ENCODE assay signal across 30 mouse cellular contexts in the genomic region with DNA sequence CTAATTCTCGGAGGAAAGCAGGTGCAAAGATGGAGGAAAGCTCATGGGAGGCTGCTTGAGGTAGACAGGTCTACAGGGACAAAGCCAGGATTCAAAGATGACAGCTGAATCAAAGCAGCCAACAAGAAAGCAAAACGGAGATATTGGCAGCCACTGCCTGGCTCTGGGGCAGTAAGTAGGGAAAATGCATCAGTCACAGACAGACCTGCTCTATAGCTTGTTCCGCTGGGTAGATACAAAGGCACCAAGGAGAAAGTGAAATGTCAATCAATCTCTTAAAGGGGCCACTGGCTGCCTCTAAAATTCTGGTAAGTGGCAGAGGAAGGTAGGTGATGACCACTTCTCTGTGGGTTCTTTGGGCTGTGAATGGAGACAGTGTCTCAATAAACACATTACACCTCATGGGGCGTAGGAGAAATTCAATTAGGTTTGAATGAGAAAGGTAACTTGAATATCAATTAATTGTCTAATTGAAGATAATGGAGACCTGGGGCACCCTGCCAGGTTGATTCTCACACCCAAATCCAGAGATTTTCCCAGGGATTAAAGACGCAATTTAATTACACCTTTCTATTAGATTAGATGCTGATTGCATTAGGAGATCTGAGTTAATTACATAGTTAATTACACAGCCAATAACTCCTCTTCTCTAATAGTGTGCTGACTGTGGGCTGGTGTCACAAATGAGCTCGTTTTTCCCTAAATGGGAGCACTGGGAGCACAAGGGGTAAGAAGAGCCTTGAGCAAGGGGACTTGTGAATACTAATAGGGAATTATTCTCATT.
A peak's percentile ranks its signal among the peaks of the same experiment; 100 is the strongest.
DNase-seq lines count a peak whose midpoint lies in the region; ATAC-seq and TF ChIP-seq lines count a peak whose summit lies in the region.
"Had no signal": no experiment of that assay in that cellular context is flagged by ENCODE, and none has a peak within 500 bp of the region (broad histone marks: within the 10 kb centered on the region; RNA-seq: fewer than 3 reads in every experiment).

No protein-coding gene starts in this region.

- 0 out of 2 replicates have a peak, but pooled peaks cover 5% of the 10 kb centered on the region for H3K27me3 ChIP-seq in forebrain, embryonic 14.5 days (replicated peaks; ENCODE audit: control insufficient read depth, insufficient read depth, low read length)
- H3K27me3 ChIP-seq in forebrain, postnatal 0 days (ENCODE audit: insufficient read depth, low read length): no peaks in the 10 kb centered on the region
- no peaks in the 10 kb centered on the region for H3K27me3 ChIP-seq in midbrain, embryonic 14.5 days (ENCODE audit: control insufficient read depth, insufficient read depth, low read length)
- H3K27me3 ChIP-seq in midbrain, embryonic 11.5 days (ENCODE audit: control insufficient read depth, insufficient read depth, low read length): no peaks in the 10 kb centered on the region
- H3K27me3 ChIP-seq in hindbrain, embryonic 15.5 days: no peaks in the 10 kb centered on the region
- no peaks in the 10 kb centered on the region for H3K27me3 ChIP-seq in neural tube, embryonic 13.5 days
- H3K27me3 ChIP-seq: limb, embryonic 15.5 days; liver, embryonic 13.5 days had no signal

- peaks cover 7% of the 10 kb centered on the region for H3K4me1 ChIP-seq in forebrain, embryonic 14.5 days (ENCODE audit: control insufficient read depth, insufficient read depth, low read length)
- peaks cover 4% of the 10 kb centered on the region; the same call in 1 of the 2 replicates for H3K4me1 ChIP-seq in forebrain, postnatal 0 days (ENCODE audit: insufficient read depth)
- H3K4me1 ChIP-seq in midbrain, embryonic 14.5 days (ENCODE audit: control insufficient read depth, insufficient read depth, low read length): 0 out of 2 replicates have a peak, but pooled peaks cover 8% of the 10 kb centered on the region
- no peaks in the 10 kb centered on the region for H3K4me1 ChIP-seq in midbrain, embryonic 11.5 days (ENCODE audit: control insufficient read depth, insufficient read depth, low read length)
- H3K4me1 ChIP-seq in hindbrain, embryonic 15.5 days (replicated peaks): peaks cover 11% of the 10 kb centered on the region
- peaks cover 7% of the 10 kb centered on the region; the same call in 1 of the 2 replicates for H3K4me1 ChIP-seq in neural tube, embryonic 13.5 days (replicated peaks)
- H3K4me1 ChIP-seq: limb, embryonic 10.5 days; limb, embryonic 15.5 days; liver, embryonic 13.5 days had no signal

- WGBS in forebrain, embryonic 14.5 days: 12% methylated on average over 6 of the region's 6 CpGs
- 18% methylated on average over 6 of the region's 6 CpGs for WGBS in forebrain, postnatal 0 days
- 40% methylated on average over 6 of the region's 6 CpGs for WGBS in midbrain, embryonic 14.5 days
- 53% methylated on average over 6 of the region's 6 CpGs for WGBS in midbrain, embryonic 11.5 days
- WGBS in hindbrain, embryonic 15.5 days: 34% methylated on average over 6 of the region's 6 CpGs
- 40% methylated on average over 6 of the region's 6 CpGs for WGBS in neural tube, embryonic 13.5 days

- TF ChIP-seq CTCF in forebrain, postnatal 0 days (IDR thresholded peaks at IDR 0.05; ENCODE audit: low read depth): no peak

- H3K9me3 ChIP-seq in forebrain, embryonic 14.5 days (replicated peaks; ENCODE audit: control insufficient read depth, low read length): no peaks in the 10 kb centered on the region
- H3K9me3 ChIP-seq in forebrain, postnatal 0 days (ENCODE audit: low read length): no peaks in the 10 kb centered on the region
- H3K9me3 ChIP-seq in midbrain, embryonic 14.5 days (ENCODE audit: control insufficient read depth, low read length): no peaks in the 10 kb centered on the region
- no peaks in the 10 kb centered on the region for H3K9me3 ChIP-seq in midbrain, embryonic 11.5 days (ENCODE audit: control insufficient read depth, low read length)
- H3K9me3 ChIP-seq in hindbrain, embryonic 15.5 days: no peaks in the 10 kb centered on the region
- H3K9me3 ChIP-seq in neural tube, embryonic 13.5 days: no peaks in the 10 kb centered on the region
- H3K9me3 ChIP-seq: limb, embryonic 10.5 days; limb, embryonic 15.5 days; liver, embryonic 13.5 days had no signal

- H3K4me3 ChIP-seq in forebrain, embryonic 14.5 days (ENCODE audit: low read depth, low read length): no peak overlapping the region
- H3K4me3 ChIP-seq in forebrain, postnatal 0 days (ENCODE audit: low read depth, low read length): no peak overlapping the region
- no peak overlapping the region for H3K4me3 ChIP-seq in midbrain, embryonic 14.5 days (replicated peaks; ENCODE audit: low read depth, low read length)
- no peak overlapping the region for H3K4me3 ChIP-seq in midbrain, embryonic 11.5 days (ENCODE audit: low read depth, low read length)
- H3K4me3 ChIP-seq in hindbrain, embryonic 15.5 days: no peak overlapping the region
- no peak overlapping the region for H3K4me3 ChIP-seq in neural tube, embryonic 13.5 days
- H3K4me3 ChIP-seq: gastrocnemius, adult 2 months; limb, embryonic 10.5 days; limb, embryonic 15.5 days; liver, embryonic 13.5 days had no signal

- peak; percentile 54 for DNase-seq in forebrain, embryonic 14.5 days (ENCODE audit: low spot score)
- DNase-seq in forebrain, postnatal 0 days: no peak
- DNase-seq in midbrain, embryonic 14.5 days: no peak
- DNase-seq in midbrain, embryonic 11.5 days (ENCODE audit: low spot score, missing footprints): no peak
- DNase-seq in embryo, embryonic 10 days (ENCODE audit: low spot score): no peak
- DNase-seq: adrenal gland, postnatal 25 days; cerebellum, adult 8-10 months; cerebellum, postnatal 25 days; gastrocnemius, adult 2 months; gastrocnemius, postnatal 36 days; heart, adult 18-20 months; heart, postnatal 36 days; kidney, adult 11 months; kidney, postnatal 14 days; layer of hippocampus, adult 9-11 months; liver, embryonic 13.5 days; lung, adult 18-20 months; lung, postnatal 10 days; right cerebral cortex, postnatal 4 days; thymus, adult 18-20 months; thymus, postnatal 36 days had no signal

- no peaks in the 10 kb centered on the region for H3K36me3 ChIP-seq in forebrain, embryonic 14.5 days (ENCODE audit: control insufficient read depth, insufficient read depth, low read length)
- H3K36me3 ChIP-seq in forebrain, postnatal 0 days (ENCODE audit: insufficient read depth): no peaks in the 10 kb centered on the region
- H3K36me3 ChIP-seq in midbrain, embryonic 14.5 days (ENCODE audit: control insufficient read depth, insufficient read depth, low read length): no peaks in the 10 kb centered on the region
- H3K36me3 ChIP-seq in midbrain, embryonic 11.5 days (ENCODE audit: control insufficient read depth, insufficient read depth, low read length): no peaks in the 10 kb centered on the region
- no peaks in the 10 kb centered on the region for H3K36me3 ChIP-seq in hindbrain, embryonic 15.5 days
- H3K36me3 ChIP-seq in neural tube, embryonic 13.5 days: no peaks in the 10 kb centered on the region
- H3K36me3 ChIP-seq: limb, embryonic 10.5 days; limb, embryonic 15.5 days; liver, embryonic 13.5 days had no signal

- no peak overlapping the region for H3K27ac ChIP-seq in forebrain, embryonic 14.5 days (ENCODE audit: low read depth, low read length)
- H3K27ac ChIP-seq in forebrain, postnatal 0 days (ENCODE audit: low read depth, low read length): no peak overlapping the region
- peak overlapping the region; percentile 6; the same call in 1 of the 2 replicates for H3K27ac ChIP-seq in midbrain, embryonic 14.5 days (replicated peaks; ENCODE audit: low read depth, low read length)
- H3K27ac ChIP-seq in midbrain, embryonic 11.5 days (ENCODE audit: low read depth, low read length): no peak overlapping the region
- peak overlapping the region; percentile 59; the same call in 1 of the 2 replicates for H3K27ac ChIP-seq in hindbrain, embryonic 15.5 days (replicated peaks)
- H3K27ac ChIP-seq in neural tube, embryonic 13.5 days (replicated peaks): peak overlapping the region; percentile 57
- H3K27ac ChIP-seq: gastrocnemius, adult 2 months; limb, embryonic 10.5 days; limb, embryonic 15.5 days; liver, embryonic 13.5 days; macrophage; stomach, postnatal 0 days had no signal

- peak; percentile 65 for ATAC-seq in forebrain, embryonic 14.5 days
- no peak for ATAC-seq in forebrain, postnatal 0 days
- no peak; the same call in 1 of the 2 replicates for ATAC-seq in midbrain, embryonic 14.5 days (ENCODE audit: low FRiP score, low TSS enrichment)
- no peak for ATAC-seq in midbrain, embryonic 11.5 days (ENCODE audit: low FRiP score)
- ATAC-seq in hindbrain, embryonic 15.5 days (ENCODE audit: low FRiP score, low read depth): peak; percentile 48; the same call in 1 of the 2 replicates
- peak; percentile 95 for ATAC-seq in neural tube, embryonic 13.5 days (ENCODE audit: low read depth)
- ATAC-seq: CD4-positive, CD25-positive, alpha-beta regulatory T cell, adult 4 months; inflammation-experienced regulatory T-cells, adult 6 months had no signal

- no peak overlapping the region for H3K9ac ChIP-seq in forebrain, embryonic 14.5 days (ENCODE audit: low read length)
- no peak overlapping the region for H3K9ac ChIP-seq in forebrain, postnatal 0 days
- no peak overlapping the region for H3K9ac ChIP-seq in midbrain, embryonic 14.5 days (replicated peaks; ENCODE audit: low read length)
- no peak overlapping the region for H3K9ac ChIP-seq in midbrain, embryonic 11.5 days (ENCODE audit: low read length)
- no peak overlapping the region for H3K9ac ChIP-seq in hindbrain, embryonic 15.5 days
- no peak overlapping the region for H3K9ac ChIP-seq in neural tube, embryonic 13.5 days
- H3K9ac ChIP-seq: limb, embryonic 15.5 days; liver, embryonic 13.5 days had no signal

- no peak overlapping the region for H3K4me2 ChIP-seq in forebrain, embryonic 14.5 days (ENCODE audit: low read length)
- no peak overlapping the region for H3K4me2 ChIP-seq in forebrain, postnatal 0 days (ENCODE audit: low read depth)
- no peak overlapping the region for H3K4me2 ChIP-seq in midbrain, embryonic 14.5 days (ENCODE audit: low read length)
- H3K4me2 ChIP-seq in midbrain, embryonic 11.5 days: no peak overlapping the region
- no peak overlapping the region for H3K4me2 ChIP-seq in hindbrain, embryonic 15.5 days
- H3K4me2 ChIP-seq in neural tube, embryonic 13.5 days: no peak overlapping the region
- H3K4me2 ChIP-seq: heart, embryonic 11.5 days; limb, embryonic 15.5 days; liver, embryonic 13.5 days had no signal

Comparison
In these comparisons a context has a peak if more than half of its experiments do, and no peak if none do; other contexts are left out.
1. ATAC-seq: peak in forebrain, embryonic 14.5 days (single experiment), hindbrain, embryonic 15.5 days (single experiment) and neural tube, embryonic 13.5 days (single experiment); none in forebrain, postnatal 0 days (single experiment), midbrain, embryonic 14.5 days (single experiment) and midbrain, embryonic 11.5 days (single experiment).
2. H3K27ac ChIP-seq: peak in midbrain, embryonic 14.5 days (single experiment), hindbrain, embryonic 15.5 days (single experiment) and neural tube, embryonic 13.5 days (single experiment); none in forebrain, embryonic 14.5 days (single experiment), forebrain, postnatal 0 days (single experiment) and midbrain, embryonic 11.5 days (single experiment).